Mouse (Mus musculus) layer of hippocampus, adult 8-10 months (tissue): ENCODE data around the gene Abcb5. TPM values are rescaled to one million over a fixed set of nuclear protein-coding genes. Genes with fewer than 3 reads are reported as not detected.
A peak's percentile ranks its signal among the peaks of the same experiment; 100 is the strongest.
"Not testable (repeated sequence)": the region's sequence is repeated elsewhere in the genome, so short reads cannot be mapped to it uniquely, and the experiment has no call there.

Source experiments
- DNase-seq, 2 experiments: peaks; one replicate each; pipeline ENCODE4 v3.0.0; 2022; ENCODE audit warnings: low spot score in 2 of 2
- total RNA-seq, 4 experiments: library from RNA; stranded (reverse); gene quantifications; 2 replicates each; pipeline ENCODE4 v1.2.4; 2022

Abcb5 gene
- total RNA-seq = not detected

GRCm38 (mm10) chr12:118966321-118966720 is at the start of gene Abcb5:
TSS of gene Abcb5 (minus strand) at chr12:118966421.
- no peak for DNase-seq

DNA sequence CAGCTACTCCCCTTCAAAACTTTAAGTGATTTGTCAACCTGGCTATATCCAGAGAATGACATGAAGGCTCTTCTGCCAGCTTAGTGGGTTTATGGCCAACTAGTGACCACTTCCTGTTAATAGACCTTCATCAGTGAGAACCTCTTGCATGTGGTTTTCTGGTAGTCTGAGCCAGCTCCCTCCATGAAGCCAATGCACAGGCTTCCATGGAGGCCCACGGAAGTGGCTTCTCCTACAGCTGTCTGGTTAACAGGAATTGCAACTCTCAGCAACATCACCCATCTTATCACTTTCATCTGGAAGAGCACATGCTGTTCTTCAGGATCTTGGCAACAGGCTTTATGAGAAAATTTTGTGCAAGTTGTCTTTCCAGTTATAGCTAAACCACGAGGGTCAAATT is 33.0 kb upstream of the Abcb5 start:
- DNase-seq = no peak

GRCm38 (mm10) chr12:118994328-118995166 is 28.3 kb upstream of the Abcb5 start:
- no peak for DNase-seq

- DNase-seq = no peak
These were observed 18.6 kb upstream of the Abcb5 start for GRCm38 (mm10) chr12:118984852-118985251.

- DNase-seq = peak; percentile 17 to 66
These were observed 35.6 kb downstream of the Abcb5 start for GRCm38 (mm10) chr12:118930386-118931318.

DNA sequence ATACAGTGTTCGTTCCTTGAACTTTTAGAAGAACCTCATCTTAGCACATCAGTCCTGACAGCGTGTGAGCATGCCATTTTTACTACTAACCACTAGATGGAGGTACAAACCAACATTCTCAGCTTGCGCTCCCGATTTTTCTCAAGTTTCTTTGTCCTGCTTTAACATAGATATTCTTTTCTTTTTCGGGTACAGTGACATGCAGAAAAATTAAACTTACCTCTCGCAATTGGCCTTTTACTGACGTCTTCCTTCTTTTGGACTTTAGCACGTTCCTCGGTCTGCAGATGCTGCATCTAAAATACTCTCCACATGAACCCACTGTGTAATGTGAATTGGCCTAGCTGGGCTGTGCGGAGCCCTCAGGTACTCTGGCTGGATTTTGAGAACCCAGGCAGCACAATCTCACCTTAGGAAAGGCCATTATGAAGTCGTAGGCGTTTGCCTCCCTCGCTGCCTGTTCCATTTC is 39.4 kb downstream of the Abcb5 start:
- peak in 1 of 2 experiments; percentile 26 for DNase-seq

- DNase-seq = not testable (repeated sequence)
These were observed 42.3 kb downstream of the Abcb5 start for GRCm38 (mm10) chr12:118923874-118924273.

- DNase-seq = no peak
These were observed 48.5 kb downstream of the Abcb5 start for GRCm38 (mm10) chr12:118917771-118918170.

DNA sequence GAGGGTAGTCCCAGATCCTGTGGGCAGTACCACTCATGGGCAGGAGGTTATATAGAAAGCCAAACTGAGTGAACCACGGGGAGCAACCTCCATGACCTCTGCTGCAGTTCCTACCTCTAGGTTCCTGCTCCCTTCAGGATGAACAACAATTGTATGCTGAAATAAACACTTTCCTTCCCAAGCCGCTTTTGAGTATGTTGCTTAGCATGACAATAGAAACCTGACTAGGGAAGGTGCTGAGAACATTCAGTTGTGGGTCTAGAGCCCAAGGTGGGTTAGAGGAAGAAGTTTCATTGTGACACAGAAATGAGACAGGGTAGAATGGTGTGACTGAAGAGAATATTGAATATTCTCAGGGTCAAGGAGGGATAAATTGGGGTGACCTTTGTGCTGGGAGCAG is 55.9 kb downstream of the Abcb5 start:
- no peak for DNase-seq

DNA sequence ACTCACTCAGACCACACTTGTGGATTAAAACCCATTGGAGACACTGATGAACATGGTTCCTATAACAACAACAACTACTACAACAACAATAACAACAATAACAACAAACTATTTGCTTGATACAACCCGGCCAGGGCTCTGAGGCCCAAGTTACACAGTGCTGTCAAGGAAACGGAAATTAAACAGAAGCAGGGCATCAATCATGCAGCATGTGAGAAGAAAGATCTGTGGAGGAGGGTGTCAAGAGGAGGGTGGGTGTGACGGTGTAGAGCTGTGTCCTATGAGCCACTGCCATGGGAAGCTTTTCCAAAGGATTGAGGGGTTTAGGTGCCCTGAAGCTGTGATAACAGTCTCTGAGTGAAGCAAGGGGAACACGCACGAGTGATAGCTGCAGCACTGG is 64.0 kb downstream of the Abcb5 start:
- DNase-seq = no peak

- no peak for DNase-seq
These were observed 78.3 kb downstream of the Abcb5 start for GRCm38 (mm10) chr12:118887964-118888363.

- no peak for DNase-seq
These were observed 83.4 kb downstream of the Abcb5 start for GRCm38 (mm10) chr12:118882790-118883189.

GRCm38 (mm10) chr12:118872673-118873072 is 93.5 kb downstream of the Abcb5 start:
- no peak for DNase-seq

DNA sequence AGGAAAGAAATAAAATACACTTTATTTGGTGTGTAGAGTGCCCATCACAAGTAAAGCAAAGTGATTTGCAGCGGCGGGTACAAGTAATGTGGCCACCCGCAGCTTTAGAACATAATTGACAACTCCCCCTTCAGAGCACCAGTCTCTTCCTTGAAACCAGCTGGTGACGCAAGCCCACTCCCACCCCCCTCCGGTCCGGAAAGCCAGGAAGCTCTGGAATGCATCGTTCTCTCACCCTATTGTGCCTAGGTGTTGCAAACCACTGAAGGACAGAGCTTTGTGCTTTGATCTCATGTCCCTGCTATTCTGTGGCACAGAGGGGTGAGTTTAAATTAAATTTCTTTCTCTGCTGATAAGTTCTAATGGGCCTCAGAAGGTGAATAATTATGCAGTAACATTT is 110.1 kb downstream of the Abcb5 start:
- no peak for DNase-seq

DNA sequence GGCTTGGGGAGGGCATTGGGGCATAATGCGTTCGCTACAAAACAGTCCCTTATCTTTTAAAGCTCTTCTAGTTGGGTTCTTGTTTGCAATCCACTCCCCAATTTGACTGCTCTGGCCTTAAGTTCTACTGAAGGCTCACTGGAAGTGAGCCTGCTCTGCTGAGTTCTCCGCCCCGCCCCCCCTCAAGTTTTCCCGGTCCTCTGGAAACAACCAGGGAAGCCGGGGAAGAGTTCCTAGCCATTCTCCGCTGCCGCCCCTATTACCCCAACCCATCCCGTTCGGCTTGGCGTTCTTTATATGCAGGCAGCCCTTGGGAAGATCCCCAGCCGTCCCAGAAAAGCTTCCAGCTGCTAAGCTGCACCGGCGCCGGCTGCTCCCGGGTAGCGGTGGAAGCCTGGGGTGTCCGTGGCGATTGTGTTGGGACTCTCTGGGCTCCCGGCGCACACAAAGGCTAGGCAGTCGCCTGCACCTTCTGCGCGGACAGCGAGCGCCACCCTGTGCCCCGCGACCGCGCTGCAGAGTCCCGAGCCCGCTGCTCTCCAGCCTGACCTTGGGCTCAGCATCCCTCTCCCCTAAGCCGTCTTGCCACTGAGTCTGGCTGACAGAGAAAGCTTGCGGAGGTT is 111.3 kb downstream of the Abcb5 start:
- peak; percentile 12 to 51 for DNase-seq

DNA sequence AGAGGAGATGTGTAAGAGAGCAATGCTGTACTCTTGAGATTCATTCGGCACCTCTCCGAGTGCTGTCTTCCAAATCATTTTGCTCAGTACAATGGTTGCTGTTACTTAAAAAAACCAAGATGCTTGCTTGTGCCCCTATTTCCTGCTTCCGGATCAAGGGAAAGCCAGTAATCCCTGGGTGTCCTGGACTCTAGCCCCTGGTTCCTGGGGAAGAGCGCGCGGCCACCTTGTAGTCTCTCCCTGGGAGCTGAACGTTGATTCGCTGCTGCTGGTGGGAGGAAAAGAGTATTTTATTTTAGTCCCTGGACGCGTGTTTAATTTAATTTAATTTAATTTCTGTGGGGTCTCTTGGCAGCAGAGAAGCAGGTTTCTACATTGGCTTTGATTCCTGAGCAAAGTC is 111.8 kb downstream of the Abcb5 start:
- no peak for DNase-seq

DNA sequence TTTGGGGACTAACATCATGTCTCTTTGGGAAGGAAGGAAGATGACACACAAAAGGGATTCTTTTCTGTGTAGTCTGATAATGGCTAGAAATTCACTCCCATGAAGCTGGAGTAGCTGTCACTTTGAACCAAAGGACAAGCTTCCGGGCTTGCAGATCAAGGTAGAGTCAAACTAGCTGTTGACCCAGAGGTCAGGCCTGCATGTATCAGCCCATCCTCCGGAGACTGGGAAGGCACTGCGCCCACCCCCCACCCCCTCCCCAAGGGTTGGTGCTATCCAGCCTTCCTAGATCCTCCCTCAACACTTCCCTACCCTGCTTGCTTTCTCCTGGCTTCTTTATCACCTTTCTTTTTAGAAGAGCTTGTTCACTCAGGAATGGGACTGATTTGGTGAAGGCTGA is 112.9 kb downstream of the Abcb5 start:
- DNase-seq = no peak

DNA sequence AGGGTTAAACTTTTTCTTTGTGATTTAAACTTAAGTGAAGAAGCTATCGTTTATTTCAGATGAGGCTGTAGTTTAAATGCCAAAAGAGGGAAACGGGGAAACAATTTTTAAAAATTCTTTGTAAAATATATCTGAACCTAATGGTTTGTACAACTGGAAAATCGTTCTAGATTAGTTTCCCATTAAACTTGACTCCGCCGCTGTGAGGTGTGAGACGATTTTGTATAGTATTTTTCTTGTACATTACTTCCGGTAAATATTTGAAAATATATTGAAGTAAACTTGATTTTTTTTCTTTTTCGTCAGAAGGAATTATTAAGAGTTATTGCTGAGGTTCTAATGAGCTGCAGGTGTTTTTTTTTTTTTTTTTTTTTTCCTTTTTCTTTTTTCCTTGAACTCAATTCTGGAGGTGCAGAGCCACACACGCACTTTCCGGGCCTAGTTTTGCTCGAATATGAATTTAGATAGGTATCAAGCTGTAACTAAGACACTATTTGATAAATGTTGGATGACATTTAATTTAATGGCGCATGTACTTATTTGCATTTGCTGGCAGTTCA is 115.3 kb downstream of the Abcb5 start:
- DNase-seq = no peak

DNA sequence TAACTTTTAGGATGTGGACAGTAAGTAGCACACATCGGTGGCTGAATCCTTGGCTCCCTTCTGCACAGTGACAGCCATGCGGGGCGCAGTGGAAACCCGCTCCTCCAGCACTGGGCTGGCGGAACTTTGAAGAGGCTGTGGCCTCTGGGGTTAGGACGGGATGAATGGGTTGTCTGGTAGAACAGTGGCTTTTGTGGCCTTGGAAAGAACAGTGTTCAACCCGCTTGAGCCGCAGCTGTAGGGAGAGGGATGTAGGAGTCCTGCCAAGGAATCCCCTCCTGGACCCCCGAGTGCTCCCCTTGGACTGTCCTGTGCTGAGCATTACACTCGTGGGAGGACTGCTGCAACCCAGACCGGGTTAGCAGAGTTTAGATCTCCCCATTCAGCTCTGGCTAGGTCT is 116.2 kb downstream of the Abcb5 start:
- DNase-seq = no peak

GRCm38 (mm10) chr12:118849203-118849861 is 116.9 kb downstream of the Abcb5 start:
- DNase-seq = no peak
